Mouse (Mus musculus) forebrain, postnatal 0 days (tissue): ENCODE data around the gene Ccdc157. TPM values are rescaled to one million over a fixed set of nuclear protein-coding genes. Genes with fewer than 3 reads are reported as not detected.

Source experiments
- ATAC-seq: fragments of 200-750 bp; cut with Nextera tagmentation; 2 replicates; pipeline ENCODE4 v1.8.0; 2017; ENCODE audit warnings: mild to moderate bottlenecking, moderate library complexity
- DNase-seq: peaks from one replicate; pipeline ENCODE4 v3.0.0-alpha.2; 2015
- H3K27ac ChIP-seq: fragments of 300-500 bp; sonication (generic); 2 replicates; pipeline ENCODE4 v1.5.1; 2014; ENCODE audit warnings: low read depth, mild to moderate bottlenecking, antibody characterized with exemption, low read length, moderate library complexity, mixed read lengths
- H3K27me3 ChIP-seq: fragments of 300-500 bp; sonication (generic); 2 replicates; pipeline ENCODE4 v1.6.1; 2014; ENCODE audit warnings: mild to moderate bottlenecking, low read length, mixed read lengths; ENCODE audit not compliant: insufficient read depth
- H3K36me3 ChIP-seq: fragments of 300-500 bp; sonication (generic); 2 replicates; pipeline ENCODE4 v1.6.1; 2014; ENCODE audit warnings: mild to moderate bottlenecking, moderate library complexity; ENCODE audit not compliant: insufficient read depth
- H3K4me1 ChIP-seq: fragments of 300-500 bp; sonication (generic); 2 replicates; pipeline ENCODE4 v1.6.1; 2014; ENCODE audit warnings: antibody characterized with exemption; ENCODE audit not compliant: insufficient read depth
- H3K4me2 ChIP-seq: fragments of 300-500 bp; sonication (generic); 2 replicates; pipeline ENCODE4 v1.6.1; 2014; ENCODE audit warnings: low read depth, mild to moderate bottlenecking, moderate library complexity
- H3K4me3 ChIP-seq: fragments of 300-500 bp; sonication (generic); 2 replicates; pipeline ENCODE4 v1.5.1; 2014; ENCODE audit warnings: low read depth, low read length, mixed read lengths
- H3K9ac ChIP-seq: fragments of 300-500 bp; sonication (generic); 2 replicates; pipeline ENCODE4 v1.6.1; 2014; ENCODE audit warnings: mild to moderate bottlenecking
- H3K9me3 ChIP-seq: fragments of 300-500 bp; sonication (generic); 2 replicates; pipeline ENCODE4 v1.6.1; 2016; ENCODE audit warnings: low read length
- CTCF ChIP-seq: sonication (generic); IDR thresholded peaks from 2 replicates; pipeline ENCODE4 v1.5.1; 2016; ENCODE audit warnings: antibody characterized with exemption, control low read depth, low read depth
- WGBS: fragments of 180-500 bp; shearing (Covaris S2); extraction: QIAGEN DNeasy Blood & Tissue Kit; methylation state at CpG from one replicate; pipeline ENCODE4 v1.1.7; 2014; 5-methylcytosine and 5-hydroxymethylcytosine counted together
- polyA plus RNA-seq: library from polyadenylated mRNA; unstranded; fragments of >200 nt; fragmentation: Nextera tagmentation; extraction: Ambion mirVana; gene quantifications from 2 replicates; pipeline ENCODE4 v1.2.1, GENCODE M21; 2015
- total RNA-seq: library from RNA; depleted of rRNA; stranded (reverse); fragments of >200 nt; gene quantifications from 2 replicates; pipeline ENCODE4 v1.2.3, GENCODE M21; 2014

Gene Ccdc157
- total and polyA plus RNA-seq, 2 experiments from 2014 or later = 7.8 to 25.0 TPM

- no peak overlapping the region for H3K4me2 ChIP-seq
- H3K4me1 ChIP-seq = peaks cover 9% of the 10 kb centered on the region; the same call in 1 of the 2 replicates
- ATAC-seq = no peak
- no peaks in the 10 kb centered on the region for H3K27me3 ChIP-seq
- no peak for TF ChIP-seq CTCF
- no peak overlapping the region for H3K27ac ChIP-seq
- no peak overlapping the region for H3K9ac ChIP-seq
- no peak for DNase-seq
- H3K36me3 ChIP-seq = no peaks in the 10 kb centered on the region
- no peak overlapping the region for H3K4me3 ChIP-seq
- H3K9me3 ChIP-seq = no peaks in the 10 kb centered on the region
- WGBS = 85% methylated on average over 5 of the region's 5 CpGs
Observed at GRCm38 (mm10) chr11:4155641-4156040, 4.5 kb downstream of the Ccdc157 start.

GRCm38 (mm10) chr11:4153694-4154093, 6.4 kb downstream of the Ccdc157 start:
- H3K4me1 ChIP-seq = no peaks in the 10 kb centered on the region
- TF ChIP-seq CTCF = no peak
- DNase-seq (no peak), ATAC-seq (no peak)
- H3K27ac ChIP-seq = no peak overlapping the region
- WGBS = 96% methylated on average over 7 of the region's 7 CpGs
- H3K9ac ChIP-seq = no peak overlapping the region
- H3K36me3 ChIP-seq = no peaks in the 10 kb centered on the region
- H3K4me2 ChIP-seq = no peak overlapping the region
- no peaks in the 10 kb centered on the region for H3K9me3 ChIP-seq
- no peaks in the 10 kb centered on the region for H3K27me3 ChIP-seq
- no peak overlapping the region for H3K4me3 ChIP-seq

- Histone ChIP-seq H3K4me2 (no peak overlapping the region), H3K27ac (no peak overlapping the region), H3K9me3 (no peaks in the 10 kb centered on the region), H3K27me3 (no peaks in the 10 kb centered on the region), H3K9ac (no peak overlapping the region), H3K4me3 (no peak overlapping the region), H3K36me3 (peaks cover 6% of the 10 kb centered on the region), H3K4me1 (no peaks in the 10 kb centered on the region)
- DNase-seq = no peak
- no peak for ATAC-seq
- 90% methylated on average over 6 of the region's 6 CpGs for WGBS
- no peak for TF ChIP-seq CTCF
Observed at GRCm38 (mm10) chr11:4149886-4150285, 10.2 kb downstream of the Ccdc157 start.

GRCm38 (mm10) chr11:4148536-4149156, 11.4 kb downstream of the Ccdc157 start:
- no peaks in the 10 kb centered on the region for H3K27me3 ChIP-seq
- no peak for TF ChIP-seq CTCF
- DNase-seq (no peak), ATAC-seq (no peak)
- no peaks in the 10 kb centered on the region for H3K9me3 ChIP-seq
- no peaks in the 10 kb centered on the region for H3K4me1 ChIP-seq
- H3K9ac ChIP-seq = no peak overlapping the region
- peaks cover 16% of the 10 kb centered on the region for H3K36me3 ChIP-seq
- H3K27ac ChIP-seq = no peak overlapping the region
- no peak overlapping the region for H3K4me2 ChIP-seq
- no peak overlapping the region for H3K4me3 ChIP-seq
- WGBS = 80% methylated on average over 9 of the region's 9 CpGs

GRCm38 (mm10) chr11:4148120-4148519, 12.0 kb downstream of the Ccdc157 start:
- Histone ChIP-seq H3K27me3 (no peaks in the 10 kb centered on the region), H3K36me3 (peaks cover 21% of the 10 kb centered on the region), H3K9ac (no peak overlapping the region), H3K4me1 (no peaks in the 10 kb centered on the region), H3K4me2 (no peak overlapping the region), H3K4me3 (no peak overlapping the region), H3K9me3 (no peaks in the 10 kb centered on the region), H3K27ac (no peak overlapping the region)
- TF ChIP-seq CTCF = no peak
- ATAC-seq (no peak), DNase-seq (no peak)
- WGBS = 94% methylated on average over 5 of the region's 5 CpGs

- Histone ChIP-seq H3K4me3 (no peak overlapping the region), H3K36me3 (peaks cover 31% of the 10 kb centered on the region), H3K27me3 (no peaks in the 10 kb centered on the region), H3K4me1 (no peaks in the 10 kb centered on the region), H3K27ac (no peak overlapping the region), H3K4me2 (no peak overlapping the region), H3K9me3 (no peaks in the 10 kb centered on the region), H3K9ac (no peak overlapping the region)
- no peak for DNase-seq
- no peak for ATAC-seq
- no peak for TF ChIP-seq CTCF
- 87% methylated on average over 10 of the region's 10 CpGs for WGBS
Observed at GRCm38 (mm10) chr11:4147098-4147497, 13.0 kb downstream of the Ccdc157 start.

- Histone ChIP-seq H3K9me3 (no peaks in the 10 kb centered on the region), H3K36me3 (peaks cover 38% of the 10 kb centered on the region), H3K9ac (no peak overlapping the region), H3K27ac (no peak overlapping the region), H3K4me1 (no peaks in the 10 kb centered on the region), H3K27me3 (no peaks in the 10 kb centered on the region), H3K4me3 (no peak overlapping the region), H3K4me2 (no peak overlapping the region)
- DNase-seq (no peak), ATAC-seq (no peak)
- no peak for TF ChIP-seq CTCF
- 76% methylated on average over 6 of the region's 6 CpGs for WGBS
Observed at GRCm38 (mm10) chr11:4146381-4146780, 13.7 kb downstream of the Ccdc157 start.
